Mouse (Mus musculus) liver, embryonic 14 days (tissue): ENCODE measurements around the gene Dct. TPM values are rescaled to one million over a fixed set of nuclear protein-coding genes. Genes with fewer than 3 reads are reported as not detected.

Experiments
- polyA plus RNA-seq: library from polyadenylated mRNA; depleted of rRNA; stranded (reverse); fragments of >200 nt; gene quantifications from 2 replicates; pipeline ENCODE4 v1.2.3, GENCODE M21; 2012; rRNA removed

The Dct gene
- 0.02 and 0.03 TPM in 2 replicates for polyA plus RNA-seq

DNA sequence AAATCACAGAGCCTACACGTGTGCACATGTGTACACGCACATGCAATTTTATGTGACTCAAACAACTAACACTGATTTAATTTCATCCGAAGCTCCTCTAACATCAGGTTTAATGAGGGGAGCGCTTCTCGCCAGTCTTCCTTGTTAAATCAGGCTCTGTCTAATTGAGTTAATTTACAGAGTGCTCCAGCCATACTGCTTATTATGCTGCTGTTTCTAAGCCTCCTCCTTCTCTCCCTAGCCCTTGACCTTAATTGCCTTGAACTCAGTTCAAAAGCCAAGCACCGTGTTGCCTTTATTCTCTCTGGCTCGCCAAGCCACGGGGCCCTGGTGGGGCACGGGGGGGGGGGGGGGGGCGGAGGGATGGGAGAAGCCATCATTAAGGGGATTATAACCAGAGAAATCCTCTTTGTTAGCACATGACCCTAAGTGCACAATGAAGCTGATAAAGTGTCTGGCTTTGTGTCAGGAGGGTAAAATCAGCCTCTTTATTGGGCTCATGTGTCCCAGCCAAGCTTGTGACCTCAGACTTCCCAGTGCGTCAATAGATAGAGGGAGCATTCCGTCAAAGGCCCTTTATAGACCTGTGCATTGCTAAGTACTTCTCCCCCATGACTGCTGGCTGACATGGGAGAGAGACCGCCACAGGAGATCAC is at the start of gene Dct:
Dct (minus strand) TSS at position 270 of the 656 bp plus-strand sequence.

Other genes starting within 250 kb of the Dct start
- 10.2 and 11.5 TPM in 2 replicates for gene Tgds, start 80.5 kb upstream of the Dct start, polyA plus RNA-seq
- 5.4 and 5.8 TPM in 2 replicates for gene Gpr180, start 84.9 kb upstream of the Dct start, polyA plus RNA-seq
- 0.01 TPM in 1 of 2 replicates, not detected in the other for gene Sox21, start 184.8 kb upstream of the Dct start, polyA plus RNA-seq
- gene Gm9376, start 214.7 kb upstream of the Dct start, polyA plus RNA-seq, result not detected in 2 replicates